Mouse (Mus musculus): ENCODE data around the gene Polr1b. TPM values are rescaled to one million over a fixed set of nuclear protein-coding genes. Genes with fewer than 3 reads are reported as not detected.

Polr1b gene
- polyA plus RNA-seq, 1 experiment: 19.1 TPM

- peaks cover 27% of the 10 kb centered on the region for H3K36me3 ChIP-seq (ENCODE audit: control insufficient read depth, insufficient read depth)
- TF ChIP-seq MYOD1 (IDR thresholded peaks at IDR 0.05; ENCODE audit: control insufficient read depth, insufficient read length, low read depth): no peak
- TF ChIP-seq CTCF (IDR thresholded peaks at IDR 0.05; ENCODE audit: control insufficient read depth, insufficient read depth, insufficient read length): no peak
- no peak for TF ChIP-seq MAX (IDR thresholded peaks at IDR 0.05)
- TF ChIP-seq MYOG (IDR thresholded peaks at IDR 0.05; ENCODE audit: control insufficient read depth, extremely low read depth, insufficient read length): no peak
- no peak for TF ChIP-seq FOSL1 (IDR thresholded peaks at IDR 0.05; ENCODE audit: insufficient read depth, low read length, poor library complexity, severe bottlenecking)
- TF ChIP-seq USF1 (IDR thresholded peaks at IDR 0.05; ENCODE audit: low read depth): no peak
- no peak for TF ChIP-seq CEBPB (IDR thresholded peaks at IDR 0.05; ENCODE audit: low read depth)
- H3K4me3 ChIP-seq (ENCODE audit: insufficient read depth, poor library complexity, severe bottlenecking): no peak overlapping the region
- H3ac ChIP-seq (ENCODE audit: control insufficient read depth, insufficient read length, low read depth): no peak overlapping the region
- H3K79me2 ChIP-seq (ENCODE audit: control insufficient read depth, insufficient read depth): no peaks in the 10 kb centered on the region
- no peaks in the 10 kb centered on the region for H3K79me3 ChIP-seq (ENCODE audit: low read depth)
- H3K27me3 ChIP-seq (ENCODE audit: control insufficient read depth, insufficient read depth, insufficient read length): no peaks in the 10 kb centered on the region
These were observed 10.4 kb upstream of the Polr1b start for GRCm38 (mm10) chr2:129090370-129090769.

- no peak for TF ChIP-seq MYOG (IDR thresholded peaks at IDR 0.05; ENCODE audit: control insufficient read depth, extremely low read depth, insufficient read length)
- TF ChIP-seq FOSL1 (IDR thresholded peaks at IDR 0.05; ENCODE audit: insufficient read depth, low read length, poor library complexity, severe bottlenecking): no peak
- TF ChIP-seq MYOD1 (IDR thresholded peaks at IDR 0.05; ENCODE audit: control insufficient read depth, insufficient read length, low read depth): no peak
- TF ChIP-seq CTCF (IDR thresholded peaks at IDR 0.05; ENCODE audit: control insufficient read depth, insufficient read depth, insufficient read length): no peak
These were observed 8.0 kb upstream of the Polr1b start for GRCm38 (mm10) chr2:129092810-129093209.

DNA sequence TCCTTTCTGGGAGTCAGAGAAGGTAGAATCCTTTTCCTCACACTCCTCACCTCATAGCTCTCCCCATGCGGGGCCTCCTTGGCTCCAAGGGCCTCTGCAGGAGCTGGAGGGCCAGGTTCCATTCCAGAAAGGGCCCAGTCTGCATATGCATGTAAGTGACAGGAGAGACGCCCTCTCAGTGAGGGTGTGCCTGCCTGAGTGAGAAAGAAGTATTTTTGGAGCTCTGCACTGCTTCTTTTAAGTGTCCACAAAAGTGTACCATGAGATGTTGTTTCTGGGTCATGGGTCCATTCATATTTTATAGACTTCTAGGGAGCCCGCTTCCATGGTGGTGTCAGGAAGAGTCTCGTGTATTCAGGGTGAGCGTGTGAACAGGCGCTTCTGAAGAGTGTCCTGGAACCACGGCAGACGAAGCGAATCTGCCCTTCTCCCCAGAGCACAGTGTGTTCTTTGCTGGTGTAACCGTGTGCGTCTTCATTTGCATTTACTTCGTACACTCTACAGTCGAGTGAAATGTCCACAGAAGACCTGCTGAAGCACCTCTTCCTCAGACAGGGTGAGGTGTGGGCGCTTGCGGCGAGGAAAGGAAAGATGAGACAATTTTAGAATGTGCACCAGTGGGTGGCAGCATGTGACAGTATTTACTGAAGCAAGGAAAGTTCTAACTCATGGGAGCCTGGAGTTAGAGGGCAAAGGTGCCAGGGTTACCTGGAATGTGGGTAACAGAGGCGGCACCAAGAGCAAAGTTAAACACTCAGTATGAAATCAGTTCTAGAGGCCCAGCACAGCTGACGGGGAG is 6.7 kb upstream of the Polr1b start:
- TF ChIP-seq FOSL1 (IDR thresholded peaks at IDR 0.05; ENCODE audit: insufficient read depth, low read length, poor library complexity, severe bottlenecking): no peak
- TF ChIP-seq CEBPB (IDR thresholded peaks at IDR 0.05; ENCODE audit: low read depth): no peak
- TF ChIP-seq MYOD1 (IDR thresholded peaks at IDR 0.05; ENCODE audit: control insufficient read depth, insufficient read length, low read depth): no peak
- no peak for TF ChIP-seq MYOG (IDR thresholded peaks at IDR 0.05; ENCODE audit: control insufficient read depth, extremely low read depth, insufficient read length)
- TF ChIP-seq CTCF (IDR thresholded peaks at IDR 0.05; ENCODE audit: control insufficient read depth, insufficient read depth, insufficient read length): no peak
- no peak for TF ChIP-seq MAX (IDR thresholded peaks at IDR 0.05)
- no peak for TF ChIP-seq USF1 (IDR thresholded peaks at IDR 0.05; ENCODE audit: low read depth)
- no peak overlapping the region for H3K4me3 ChIP-seq (ENCODE audit: insufficient read depth, poor library complexity, severe bottlenecking)
- H3K36me3 ChIP-seq (ENCODE audit: control insufficient read depth, insufficient read depth): peaks cover 23% of the 10 kb centered on the region
- no peaks in the 10 kb centered on the region for H3K27me3 ChIP-seq (ENCODE audit: control insufficient read depth, insufficient read depth, insufficient read length)
- H3K79me3 ChIP-seq (ENCODE audit: low read depth): no peaks in the 10 kb centered on the region
- no peaks in the 10 kb centered on the region for H3K79me2 ChIP-seq (ENCODE audit: control insufficient read depth, insufficient read depth)
- H3ac ChIP-seq (ENCODE audit: control insufficient read depth, insufficient read length, low read depth): no peak overlapping the region

More at GRCm38 (mm10) chr2:129092810-129093209, 8.0 kb upstream of the Polr1b start:
- Histone ChIP-seq H3K27me3 (ENCODE audit: control insufficient read depth, insufficient read depth, insufficient read length) (no peaks in the 10 kb centered on the region), H3K79me2 (ENCODE audit: control insufficient read depth, insufficient read depth) (no peaks in the 10 kb centered on the region), H3ac (ENCODE audit: control insufficient read depth, insufficient read length, low read depth) (no peak overlapping the region), H3K36me3 (ENCODE audit: control insufficient read depth, insufficient read depth) (peaks cover 23% of the 10 kb centered on the region), H3K4me3 (ENCODE audit: insufficient read depth, poor library complexity, severe bottlenecking) (no peak overlapping the region), H3K79me3 (ENCODE audit: low read depth) (no peaks in the 10 kb centered on the region)

- H3K79me2 ChIP-seq (ENCODE audit: control insufficient read depth, insufficient read depth): no peaks in the 10 kb centered on the region
- no peaks in the 10 kb centered on the region for H3K27me3 ChIP-seq (ENCODE audit: control insufficient read depth, insufficient read depth, insufficient read length)
- H3K36me3 ChIP-seq (ENCODE audit: control insufficient read depth, insufficient read depth): peaks cover 92% of the 10 kb centered on the region
- H3K79me3 ChIP-seq (ENCODE audit: low read depth): no peaks in the 10 kb centered on the region
- no peak for TF ChIP-seq MYOG (IDR thresholded peaks at IDR 0.05; ENCODE audit: control insufficient read depth, extremely low read depth, insufficient read length)
- TF ChIP-seq CEBPB (IDR thresholded peaks at IDR 0.05; ENCODE audit: low read depth): no peak
- no peak for TF ChIP-seq USF1 (IDR thresholded peaks at IDR 0.05; ENCODE audit: low read depth)
- no peak for TF ChIP-seq FOSL1 (IDR thresholded peaks at IDR 0.05; ENCODE audit: insufficient read depth, low read length, poor library complexity, severe bottlenecking)
- no peak for TF ChIP-seq MAX (IDR thresholded peaks at IDR 0.05)
- TF ChIP-seq MYOD1 (IDR thresholded peaks at IDR 0.05; ENCODE audit: control insufficient read depth, insufficient read length, low read depth): no peak
- no peak for TF ChIP-seq CTCF (IDR thresholded peaks at IDR 0.05; ENCODE audit: control insufficient read depth, insufficient read depth, insufficient read length)
- no peak overlapping the region for H3K4me3 ChIP-seq (ENCODE audit: insufficient read depth, poor library complexity, severe bottlenecking)
- no peak overlapping the region for H3ac ChIP-seq (ENCODE audit: control insufficient read depth, insufficient read length, low read depth)
These were observed 12.1 kb downstream of the Polr1b start for GRCm38 (mm10) chr2:129112924-129113323.

DNA sequence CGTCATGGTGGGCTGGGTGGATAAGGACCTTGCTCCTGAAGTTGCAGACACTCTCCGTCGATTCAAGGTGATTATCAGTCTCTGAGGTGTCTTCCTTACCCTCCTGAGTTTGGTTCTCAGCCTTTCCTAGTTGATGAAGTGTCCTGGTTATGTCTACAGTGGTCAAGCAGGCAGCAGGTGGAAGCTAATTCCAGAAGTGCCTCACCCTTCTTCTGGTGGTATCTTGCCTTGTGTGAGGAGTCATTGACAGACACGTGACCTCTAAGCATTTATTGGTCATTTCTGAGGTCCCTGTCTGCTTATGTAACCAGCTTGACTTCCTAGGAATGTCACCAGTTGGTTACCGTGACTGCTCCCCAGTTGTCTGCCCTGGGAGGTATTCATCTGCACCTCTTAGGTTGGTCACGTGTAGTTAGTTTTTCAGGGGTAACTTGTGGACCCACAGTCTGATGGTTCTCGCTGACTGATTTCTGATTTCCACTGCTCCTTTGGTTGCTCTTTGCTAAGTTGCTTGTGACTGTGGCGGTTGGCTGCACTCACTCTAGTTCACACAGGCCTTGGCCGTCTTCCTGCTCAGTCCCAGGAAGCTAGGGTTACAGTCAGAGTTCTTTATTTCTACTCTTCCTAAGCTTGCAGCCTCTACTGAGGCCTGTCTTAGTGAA is 15.0 kb downstream of the Polr1b start:
- Histone ChIP-seq H3K79me3 (ENCODE audit: low read depth) (peaks cover 2% of the 10 kb centered on the region), H3K27me3 (ENCODE audit: control insufficient read depth, insufficient read depth, insufficient read length) (no peaks in the 10 kb centered on the region), H3ac (ENCODE audit: control insufficient read depth, insufficient read length, low read depth) (no peak overlapping the region), H3K36me3 (ENCODE audit: control insufficient read depth, insufficient read depth) (peaks cover 97% of the 10 kb centered on the region), H3K4me3 (ENCODE audit: insufficient read depth, poor library complexity, severe bottlenecking) (no peak overlapping the region), H3K79me2 (ENCODE audit: control insufficient read depth, insufficient read depth) (no peaks in the 10 kb centered on the region)
- TF ChIP-seq FOSL1 (IDR thresholded peaks at IDR 0.05; ENCODE audit: insufficient read depth, low read length, poor library complexity, severe bottlenecking) (no peak), MYOG (IDR thresholded peaks at IDR 0.05; ENCODE audit: control insufficient read depth, extremely low read depth, insufficient read length) (no peak), CEBPB (IDR thresholded peaks at IDR 0.05; ENCODE audit: low read depth) (no peak), MAX (IDR thresholded peaks at IDR 0.05) (no peak)

Measured in C2C12 (cell line).